Mouse (Mus musculus): Measurements from ENCODE around the gene Clic5.

- no peak for TF ChIP-seq BHLHE40 (IDR thresholded peaks at IDR 0.05; ENCODE audit: borderline replicate concordance, low read depth, low read length)
- no peak for TF ChIP-seq USF2 (IDR thresholded peaks at IDR 0.05; ENCODE audit: borderline replicate concordance in 1 of 2, insufficient read depth in 1 of 2, low read depth in 1 of 2, low read length in 2 of 2)
- peak; percentile 40 to 93 (median 76) for TF ChIP-seq CTCF (IDR thresholded peaks at IDR 0.05 in 2 of 3, conservative IDR thresholded peaks at IDR 0.05 in 1 of 3; ENCODE audit: control insufficient read depth in 1 of 3, insufficient read depth in 1 of 3, low read depth in 2 of 3, low read length in 3 of 3, poor library complexity in 1 of 3, severe bottlenecking in 1 of 3)
- TF ChIP-seq NRF1 (IDR thresholded peaks at IDR 0.05; ENCODE audit: insufficient read depth, low read depth, low read length, poor library complexity, severe bottlenecking): no peak
- no peak for TF ChIP-seq POLR2AphosphoS2 (IDR thresholded peaks at IDR 0.05; ENCODE audit: low read length)
- no peak for TF ChIP-seq ETS1 (IDR thresholded peaks at IDR 0.05; ENCODE audit: low read depth, low read length)
- no peak for TF ChIP-seq EP300 (IDR thresholded peaks at IDR 0.05; ENCODE audit: low read depth in 1 of 2, low read length in 2 of 2)
- TF ChIP-seq ZMIZ1 (IDR thresholded peaks at IDR 0.05; ENCODE audit: low read depth, low read length): no peak
- TF ChIP-seq CHD1 (IDR thresholded peaks at IDR 0.05; ENCODE audit: low read depth, low read length): no peak
- no peak for TF ChIP-seq USF1 (IDR thresholded peaks at IDR 0.05; ENCODE audit: low read depth, low read length)
- TF ChIP-seq MAX (IDR thresholded peaks at IDR 0.05; ENCODE audit: low read length): no peak
- TF ChIP-seq RAD21 (IDR thresholded peaks at IDR 0.05; ENCODE audit: low read depth, low read length): peak; percentile 83
These were observed 73.3 kb downstream of the Clic5 start for GRCm38 (mm10) chr17:44261594-44262202.
